Mouse (Mus musculus) forebrain, embryonic 10.5 days (tissue): ENCODE data around the gene Atp6v1e1. TPM values are rescaled to one million over a fixed set of nuclear protein-coding genes. Genes with fewer than 3 reads are reported as not detected.
A peak's percentile ranks its signal among the peaks of the same experiment; 100 is the strongest.

Source experiments
- DNase-seq: peaks from one replicate; pipeline ENCODE4 v3.0.0-alpha.2; 2017; ENCODE audit warnings: low spot score; ENCODE audit errors: extremely low spot score
- H3K27ac ChIP-seq: fragments of 300-500 bp; sonication (generic); 2 replicates; pipeline ENCODE4 v1.5.1; 2016; ENCODE audit warnings: mild to moderate bottlenecking
- H3K27me3 ChIP-seq: fragments of 300-500 bp; sonication (generic); 2 replicates; pipeline ENCODE4 v1.6.1; 2016; ENCODE audit warnings: mild to moderate bottlenecking; ENCODE audit not compliant: poor library complexity, severe bottlenecking
- H3K36me3 ChIP-seq: fragments of 300-500 bp; sonication (generic); replicated peaks from 2 replicates; pipeline ENCODE4 v1.6.1; 2016; ENCODE audit warnings: mild to moderate bottlenecking, moderate library complexity
- H3K4me1 ChIP-seq: fragments of 300-500 bp; sonication (generic); 2 replicates; pipeline ENCODE4 v1.6.1; 2016
- H3K4me3 ChIP-seq: fragments of 300-500 bp; sonication (generic); 2 replicates; pipeline ENCODE4 v1.5.1; 2016; ENCODE audit warnings: mild to moderate bottlenecking, moderate library complexity
- H3K9me3 ChIP-seq: fragments of 300-500 bp; sonication (generic); 2 replicates; pipeline ENCODE4 v1.6.1; 2016; ENCODE audit warnings: mild to moderate bottlenecking, moderate library complexity
- WGBS: fragments of 180-500 bp; shearing (Covaris S2); methylation state at CpG from one replicate; pipeline ENCODE4 v1.1.7; 2016; 5-methylcytosine and 5-hydroxymethylcytosine counted together
- microRNA-seq: library from miRNA; unstranded; fragments of <30 nt; microRNA quantifications from one replicate; pipeline ENCODE4, GENCODE M21; 2017
- polyA plus RNA-seq: library from polyadenylated mRNA; unstranded; fragments of >200 nt; fragmentation: Nextera tagmentation; extraction: Ambion mirVana; gene quantifications from 2 replicates; pipeline ENCODE4 v1.2.1, GENCODE M21; 2016

Atp6v1e1 gene
- polyA plus RNA-seq, 1 experiment from 2014 or later: 110 TPM

GRCm38 (mm10) chr6:120778226-120778625 is 44.4 kb downstream of the Atp6v1e1 start:
- Histone ChIP-seq H3K36me3 (peaks cover 9% of the 10 kb centered on the region), H3K9me3 (no peaks in the 10 kb centered on the region), H3K27me3 (no peaks in the 10 kb centered on the region), H3K27ac (no peak overlapping the region), H3K4me3 (no peak overlapping the region), H3K4me1 (peaks cover 8% of the 10 kb centered on the region)
- 71% methylated on average over 3 of the region's 3 CpGs for WGBS
- no peak for DNase-seq

GRCm38 (mm10) chr6:120777533-120777932 is 45.1 kb downstream of the Atp6v1e1 start:
- no peaks in the 10 kb centered on the region for H3K9me3 ChIP-seq
- peaks cover 15% of the 10 kb centered on the region for H3K4me1 ChIP-seq
- H3K27ac ChIP-seq: no peak overlapping the region
- H3K4me3 ChIP-seq: no peak overlapping the region
- no peak for DNase-seq
- no peaks in the 10 kb centered on the region for H3K27me3 ChIP-seq
- WGBS: 91% methylated on average over 9 of the region's 9 CpGs
- H3K36me3 ChIP-seq: peaks cover 9% of the 10 kb centered on the region

GRCm38 (mm10) chr6:120776286-120776685 is 46.3 kb downstream of the Atp6v1e1 start:
- Histone ChIP-seq H3K9me3 (no peaks in the 10 kb centered on the region), H3K4me3 (no peak overlapping the region), H3K36me3 (peaks cover 15% of the 10 kb centered on the region), H3K4me1 (peaks cover 20% of the 10 kb centered on the region), H3K27me3 (no peaks in the 10 kb centered on the region), H3K27ac (no peak overlapping the region)
- DNase-seq: no peak
- WGBS: 90% methylated on average over 3 of the region's 3 CpGs

GRCm38 (mm10) chr6:120773763-120774162 is 48.8 kb downstream of the Atp6v1e1 start:
- DNase-seq: no peak
- Histone ChIP-seq H3K27me3 (no peaks in the 10 kb centered on the region), H3K4me1 (peaks cover 20% of the 10 kb centered on the region), H3K9me3 (no peaks in the 10 kb centered on the region), H3K36me3 (peaks cover 37% of the 10 kb centered on the region), H3K27ac (peak overlapping the region; percentile 71; the same call in 1 of the 2 replicates), H3K4me3 (no peak overlapping the region)
- WGBS: 91% methylated on average over 6 of the region's 6 CpGs

- H3K27ac ChIP-seq: peak within 1 kb of the TSS; percentile 71
- no peaks in the 10 kb centered on the region for H3K9me3 ChIP-seq
- H3K4me1 ChIP-seq: peaks cover 20% of the 10 kb centered on the region
- H3K27me3 ChIP-seq: no peaks in the 10 kb centered on the region
- H3K36me3 ChIP-seq: peaks cover 42% of the 10 kb centered on the region
- WGBS: 72% methylated on average over 5 of the region's 5 CpGs
- DNase-seq: no peak
- no peak within 1 kb of the TSS for H3K4me3 ChIP-seq
Observed at GRCm38 (mm10) chr6:120773149-120773628, 49.4 kb downstream of the Atp6v1e1 start, which contains the start of gene Slc25a18. Gene Slc25a18, plus strand, starts transcription at chr6:120773578.

GRCm38 (mm10) chr6:120772025-120772424 is 50.6 kb downstream of the Atp6v1e1 start:
- no peak overlapping the region for H3K27ac ChIP-seq
- H3K36me3 ChIP-seq: peaks cover 50% of the 10 kb centered on the region
- DNase-seq: no peak
- peaks cover 20% of the 10 kb centered on the region for H3K4me1 ChIP-seq
- H3K4me3 ChIP-seq: no peak overlapping the region
- no peaks in the 10 kb centered on the region for H3K27me3 ChIP-seq
- no peaks in the 10 kb centered on the region for H3K9me3 ChIP-seq

- 78% methylated on average over 1 of the region's 1 CpGs for WGBS
- no peak overlapping the region for H3K4me3 ChIP-seq
- H3K27me3 ChIP-seq: no peaks in the 10 kb centered on the region
- H3K27ac ChIP-seq: no peak overlapping the region
- peaks cover 54% of the 10 kb centered on the region for H3K36me3 ChIP-seq
- H3K4me1 ChIP-seq: peaks cover 20% of the 10 kb centered on the region
- no peak for DNase-seq
- H3K9me3 ChIP-seq: no peaks in the 10 kb centered on the region
Observed at GRCm38 (mm10) chr6:120771366-120771765, 51.2 kb downstream of the Atp6v1e1 start.

GRCm38 (mm10) chr6:120769972-120770371 is 52.6 kb downstream of the Atp6v1e1 start:
- H3K4me1 ChIP-seq: peaks cover 20% of the 10 kb centered on the region
- no peaks in the 10 kb centered on the region for H3K27me3 ChIP-seq
- H3K9me3 ChIP-seq: no peaks in the 10 kb centered on the region
- WGBS: 87% methylated on average over 1 of the region's 1 CpGs
- no peak overlapping the region for H3K4me3 ChIP-seq
- H3K27ac ChIP-seq: no peak overlapping the region
- peaks cover 62% of the 10 kb centered on the region for H3K36me3 ChIP-seq
- no peak for DNase-seq

- H3K36me3 ChIP-seq: peaks cover 100% of the 10 kb centered on the region
- no peak overlapping the region for H3K27ac ChIP-seq
- 87% methylated on average over 2 of the region's 2 CpGs for WGBS
- H3K4me1 ChIP-seq: no peaks in the 10 kb centered on the region
- no peaks in the 10 kb centered on the region for H3K27me3 ChIP-seq
- H3K9me3 ChIP-seq: no peaks in the 10 kb centered on the region
- DNase-seq: no peak
- H3K4me3 ChIP-seq: no peak overlapping the region
Observed at GRCm38 (mm10) chr6:120761151-120761550, 61.4 kb downstream of the Atp6v1e1 start.

GRCm38 (mm10) chr6:120746416-120746815 is 76.2 kb downstream of the Atp6v1e1 start:
- DNase-seq: no peak
- H3K27ac ChIP-seq: no peak overlapping the region
- H3K27me3 ChIP-seq: no peaks in the 10 kb centered on the region
- no peaks in the 10 kb centered on the region for H3K4me1 ChIP-seq
- peaks cover 53% of the 10 kb centered on the region for H3K36me3 ChIP-seq
- 88% methylated on average over 2 of the region's 2 CpGs for WGBS
- H3K4me3 ChIP-seq: no peak overlapping the region
- H3K9me3 ChIP-seq: no peaks in the 10 kb centered on the region

Small RNAs within 50 kb of the gene (microRNA-seq; reads per million reads assigned to microRNA genes)
- not detected for gene Gm25193

Other genes with a start within 250 kb of the Atp6v1e1 start
- 13.0 and 14.5 TPM in 2 replicates for gene Cecr2, start 156.4 kb downstream of the Atp6v1e1 start, polyA plus RNA-seq
- gene Slc25a18, start 49.2 kb downstream of the Atp6v1e1 start, polyA plus RNA-seq: 0.14 and 0.29 TPM in 2 replicates
- 51.5 and 52.7 TPM in 2 replicates for gene Bcl2l13, start 13.4 kb upstream of the Atp6v1e1 start, polyA plus RNA-seq
- 17.3 and 19.3 TPM in 2 replicates for gene Bid, start 94.1 kb upstream of the Atp6v1e1 start, polyA plus RNA-seq